Mouse (Mus musculus): ENCODE results near the gene Cant1. TPM values are rescaled to one million over a fixed set of nuclear protein-coding genes. Genes with fewer than 3 reads are reported as not detected.

The Cant1 gene
- polyA plus RNA-seq (2014; fragmentation: Illumina TruSeq; extraction: RNeasy Lipid Tissue Mini Kit (QIAGEN cat#74804); ENCODE audit: low read depth, low replicate concordance), result 20.1 TPM

DNA sequence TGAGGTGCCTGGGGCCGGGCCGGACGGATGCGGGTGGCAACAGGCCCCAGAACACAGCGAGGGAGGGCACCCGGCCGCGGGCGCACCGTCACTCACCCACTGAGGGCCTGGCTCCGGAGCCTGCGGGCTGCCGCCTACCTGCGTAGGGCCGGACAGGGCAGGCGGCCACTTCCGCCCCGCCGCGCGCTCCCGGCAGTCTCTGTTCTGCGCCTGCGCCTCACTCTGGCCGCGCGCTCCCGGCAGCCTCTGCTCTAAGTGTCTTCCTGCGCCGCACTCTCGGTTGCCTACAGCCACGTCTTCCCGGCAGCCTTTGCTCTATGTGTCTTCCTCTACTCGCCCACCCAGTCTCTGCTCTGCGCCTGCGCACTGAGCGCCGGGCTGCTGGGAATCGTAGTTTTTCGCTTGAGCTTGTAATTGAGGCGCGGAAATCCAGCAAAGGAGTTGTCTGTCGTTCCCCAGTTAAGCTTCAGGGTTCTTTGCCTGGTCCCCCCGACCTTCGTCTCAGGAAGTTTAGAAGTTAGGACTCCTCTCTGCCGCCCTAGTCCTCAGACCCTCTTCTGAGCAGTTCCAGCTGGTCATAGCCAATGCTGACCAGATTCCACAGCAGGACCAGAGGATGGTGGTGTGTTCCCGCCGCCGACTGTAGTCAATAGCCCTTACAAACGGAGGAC is at the start of gene Cant1:
TSS of gene Cant1 (minus strand) at position 253 of the 671 bp plus-strand sequence.

DNA sequence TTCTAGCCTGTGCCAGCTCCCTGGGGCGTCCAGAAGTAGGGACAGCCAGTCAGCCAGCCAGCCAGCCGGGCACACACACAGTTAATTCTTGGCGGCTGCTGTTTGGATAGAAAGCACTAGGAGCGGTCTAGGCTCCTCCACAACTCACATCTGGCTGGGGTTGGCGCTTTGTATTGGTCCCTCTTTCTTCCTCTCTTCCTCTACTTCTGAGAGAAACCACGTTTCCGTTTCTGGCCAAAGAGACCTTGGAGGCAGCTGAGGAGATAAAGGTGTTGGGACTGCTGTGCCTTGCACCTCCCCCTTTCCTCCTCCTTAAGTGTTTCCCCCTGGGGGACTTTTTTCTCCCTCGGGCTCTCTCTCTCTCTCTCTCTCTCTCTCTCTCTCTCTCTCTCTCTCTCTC is 9.1 kb upstream of the Cant1 start, which contains the start of gene C1qtnf1:
TSS of gene C1qtnf1 (plus strand) at position 218 of the 400 bp plus-strand sequence.

DNA sequence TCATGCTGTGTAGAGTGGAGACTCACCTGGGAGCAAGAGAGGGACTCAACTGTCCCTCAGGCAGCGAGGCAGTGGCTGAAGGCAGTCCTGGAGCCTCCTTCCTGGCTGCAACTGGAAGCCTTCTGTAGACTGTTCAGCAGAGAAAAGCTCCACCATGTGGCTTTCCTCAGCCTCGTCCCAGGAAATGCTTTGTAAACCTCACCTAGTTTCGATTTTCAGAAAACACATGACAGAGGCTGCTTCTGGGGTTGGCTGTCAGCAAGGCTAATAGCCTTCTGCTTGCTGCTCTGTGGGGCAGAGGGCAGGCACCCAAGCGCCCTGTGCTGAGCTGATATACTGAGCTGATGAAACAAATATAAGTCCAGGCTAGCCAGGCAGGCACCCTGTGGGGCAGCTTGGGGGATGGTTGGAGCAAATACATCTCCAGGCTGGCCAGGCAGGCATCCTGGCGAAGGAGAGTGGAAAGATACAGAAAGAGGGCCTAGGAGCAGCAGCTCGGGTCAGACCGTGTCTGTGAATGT is 17.1 kb downstream of the Cant1 start, which contains the start of gene Lgals3bp:
TSS of gene Lgals3bp (minus strand) at position 333 of the 521 bp plus-strand sequence.

Other genes starting within 250 kb of the Cant1 start
- gene Cyth1, start 170.5 kb downstream of the Cant1 start, polyA plus RNA-seq (2014; fragmentation: Illumina TruSeq; extraction: RNeasy Lipid Tissue Mini Kit (QIAGEN cat#74804); ENCODE audit: low read depth, low replicate concordance), result 73.8 TPM
- gene Usp36, start 128.8 kb downstream of the Cant1 start, polyA plus RNA-seq (2014; fragmentation: Illumina TruSeq; extraction: RNeasy Lipid Tissue Mini Kit (QIAGEN cat#74804); ENCODE audit: low read depth, low replicate concordance), result 3.2 TPM
- gene Cep295nl, start 76.6 kb downstream of the Cant1 start, polyA plus RNA-seq (2014; fragmentation: Illumina TruSeq; extraction: RNeasy Lipid Tissue Mini Kit (QIAGEN cat#74804); ENCODE audit: low read depth, low replicate concordance), result 0.22 TPM
- gene Timp2, start 63.3 kb downstream of the Cant1 start, polyA plus RNA-seq (2014; fragmentation: Illumina TruSeq; extraction: RNeasy Lipid Tissue Mini Kit (QIAGEN cat#74804); ENCODE audit: low read depth, low replicate concordance), result 70.9 TPM
- gene Lgals3bp, start 17.0 kb downstream of the Cant1 start, polyA plus RNA-seq (2014; fragmentation: Illumina TruSeq; extraction: RNeasy Lipid Tissue Mini Kit (QIAGEN cat#74804); ENCODE audit: low read depth, low replicate concordance), result 24.8 TPM
- gene C1qtnf1, start 9.1 kb upstream of the Cant1 start, polyA plus RNA-seq (2014; fragmentation: Illumina TruSeq; extraction: RNeasy Lipid Tissue Mini Kit (QIAGEN cat#74804); ENCODE audit: low read depth, low replicate concordance), result 1.9 TPM
- 2.9 TPM for gene Engase, start 57.7 kb upstream of the Cant1 start, polyA plus RNA-seq (2014; fragmentation: Illumina TruSeq; extraction: RNeasy Lipid Tissue Mini Kit (QIAGEN cat#74804); ENCODE audit: low read depth, low replicate concordance)

Measured in sigmoid colon, adult 10 weeks (tissue).